Mouse (Mus musculus): ENCODE measurements around the gene Timm17a. TPM values are rescaled to one million over a fixed set of nuclear protein-coding genes. Genes with fewer than 3 reads are reported as not detected.

Gene Timm17a
- polyA plus RNA-seq, 1 experiment from 2014 or later: 213 TPM

GRCm38 (mm10) chr1:135330578-135330977, 17.0 kb upstream of the Timm17a start:
- no peak overlapping the region for H3K4me2 ChIP-seq (replicated peaks; ENCODE audit: low read depth, low read length)
- no peak for ATAC-seq (ENCODE audit: low FRiP score, low TSS enrichment)
- H3K4me1 ChIP-seq (ENCODE audit: control insufficient read depth, insufficient read depth, low read length): no peaks in the 10 kb centered on the region
- no peaks in the 10 kb centered on the region for H3K9me3 ChIP-seq (ENCODE audit: control insufficient read depth, low read length)
- 77% methylated on average over 6 of the region's 6 CpGs for WGBS
- no peak overlapping the region for H3K4me3 ChIP-seq (ENCODE audit: low read length)
- no peak overlapping the region for H3K27ac ChIP-seq (ENCODE audit: low read depth, low read length)
- no peak overlapping the region for H3K9ac ChIP-seq (ENCODE audit: low read depth, low read length)
- no peaks in the 10 kb centered on the region for H3K27me3 ChIP-seq (ENCODE audit: control insufficient read depth, insufficient read depth, low read length)
- no peaks in the 10 kb centered on the region for H3K36me3 ChIP-seq (ENCODE audit: control insufficient read depth, insufficient read depth, low read length)

- 50% methylated on average over 5 of the region's 5 CpGs for WGBS
Measured at GRCm38 (mm10) chr1:135328368-135328767, 14.8 kb upstream of the Timm17a start.

GRCm38 (mm10) chr1:135325934-135326333, 12.4 kb upstream of the Timm17a start:
- WGBS: 84% methylated on average over 2 of the region's 2 CpGs
- Histone ChIP-seq H3K36me3 (ENCODE audit: control insufficient read depth, insufficient read depth, low read length) (no peaks in the 10 kb centered on the region), H3K4me3 (ENCODE audit: low read length) (no peak overlapping the region)

More at GRCm38 (mm10) chr1:135328368-135328767, 14.8 kb upstream of the Timm17a start:
- no peak overlapping the region for H3K4me2 ChIP-seq (replicated peaks; ENCODE audit: low read depth, low read length)
- ATAC-seq (ENCODE audit: low FRiP score, low TSS enrichment): no peak
- H3K36me3 ChIP-seq (ENCODE audit: control insufficient read depth, insufficient read depth, low read length): no peaks in the 10 kb centered on the region
- no peaks in the 10 kb centered on the region for H3K9me3 ChIP-seq (ENCODE audit: control insufficient read depth, low read length)
- no peaks in the 10 kb centered on the region for H3K27me3 ChIP-seq (ENCODE audit: control insufficient read depth, insufficient read depth, low read length)
- no peak overlapping the region for H3K27ac ChIP-seq (ENCODE audit: low read depth, low read length)
- peaks cover 8% of the 10 kb centered on the region for H3K4me1 ChIP-seq (ENCODE audit: control insufficient read depth, insufficient read depth, low read length)
- no peak overlapping the region for H3K4me3 ChIP-seq (ENCODE audit: low read length)
- no peak overlapping the region for H3K9ac ChIP-seq (ENCODE audit: low read depth, low read length)

GRCm38 (mm10) chr1:135324571-135324970, 11.0 kb upstream of the Timm17a start, which contains the start of gene Lmod1:
TSS of gene Lmod1 (plus strand) at chr1:135324807.
- peak within 1 kb of the TSS; percentile 41 for H3K4me2 ChIP-seq (replicated peaks; ENCODE audit: low read depth, low read length)
- H3K9ac ChIP-seq (ENCODE audit: low read depth, low read length): 0 out of 2 replicates have a peak within 1 kb of the TSS, but pooled peaks have one; percentile 18
- peak; percentile 92 for ATAC-seq (ENCODE audit: low FRiP score, low TSS enrichment)
- H3K36me3 ChIP-seq (ENCODE audit: control insufficient read depth, insufficient read depth, low read length): no peaks in the 10 kb centered on the region
- H3K9me3 ChIP-seq (ENCODE audit: control insufficient read depth, low read length): no peaks in the 10 kb centered on the region
- H3K4me1 ChIP-seq (ENCODE audit: control insufficient read depth, insufficient read depth, low read length): peaks cover 8% of the 10 kb centered on the region
- H3K27me3 ChIP-seq (ENCODE audit: control insufficient read depth, insufficient read depth, low read length): no peaks in the 10 kb centered on the region
- H3K27ac ChIP-seq (ENCODE audit: low read depth, low read length): no peak within 1 kb of the TSS
- H3K4me3 ChIP-seq (ENCODE audit: low read length): peak within 1 kb of the TSS; percentile 12
- whole genome bisulfite sequencing: 5% methylated on average over 8 of the region's 8 CpGs

More at GRCm38 (mm10) chr1:135325934-135326333, 12.4 kb upstream of the Timm17a start:
- no peak overlapping the region for H3K4me2 ChIP-seq (replicated peaks; ENCODE audit: low read depth, low read length)
- peaks cover 8% of the 10 kb centered on the region for H3K4me1 ChIP-seq (ENCODE audit: control insufficient read depth, insufficient read depth, low read length)
- no peaks in the 10 kb centered on the region for H3K27me3 ChIP-seq (ENCODE audit: control insufficient read depth, insufficient read depth, low read length)
- H3K9me3 ChIP-seq (ENCODE audit: control insufficient read depth, low read length): no peaks in the 10 kb centered on the region
- H3K27ac ChIP-seq (ENCODE audit: low read depth, low read length): no peak overlapping the region
- no peak overlapping the region for H3K9ac ChIP-seq (ENCODE audit: low read depth, low read length)
- ATAC-seq (ENCODE audit: low FRiP score, low TSS enrichment): no peak

- Histone ChIP-seq H3K4me1 (ENCODE audit: control insufficient read depth, insufficient read depth, low read length) (peaks cover 8% of the 10 kb centered on the region), H3K27ac (ENCODE audit: low read depth, low read length) (no peak overlapping the region), H3K4me2 (replicated peaks; ENCODE audit: low read depth, low read length) (no peak overlapping the region), H3K9me3 (ENCODE audit: control insufficient read depth, low read length) (no peaks in the 10 kb centered on the region), H3K27me3 (ENCODE audit: control insufficient read depth, insufficient read depth, low read length) (no peaks in the 10 kb centered on the region), H3K4me3 (ENCODE audit: low read length) (no peak overlapping the region), H3K9ac (ENCODE audit: low read depth, low read length) (no peak overlapping the region), H3K36me3 (ENCODE audit: control insufficient read depth, insufficient read depth, low read length) (no peaks in the 10 kb centered on the region)
- WGBS: 68% methylated on average over 7 of the region's 7 CpGs
- no peak for ATAC-seq (ENCODE audit: low FRiP score, low TSS enrichment)
Measured at GRCm38 (mm10) chr1:135323367-135323901, 9.9 kb upstream of the Timm17a start.

GRCm38 (mm10) chr1:135312201-135312600, 1.4 kb downstream of the Timm17a start:
- H3K4me3 ChIP-seq (ENCODE audit: low read length): peak overlapping the region; percentile 85
- no peak overlapping the region for H3K27ac ChIP-seq (ENCODE audit: low read depth, low read length)
- H3K4me1 ChIP-seq (ENCODE audit: control insufficient read depth, insufficient read depth, low read length): peaks cover 8% of the 10 kb centered on the region; the same call in 1 of the 2 replicates
- peak overlapping the region; percentile 93; the same call in 1 of the 2 replicates for H3K9ac ChIP-seq (ENCODE audit: low read depth, low read length)
- 85% methylated on average over 4 of the region's 4 CpGs for WGBS
- no peaks in the 10 kb centered on the region for H3K27me3 ChIP-seq (ENCODE audit: control insufficient read depth, insufficient read depth, low read length)
- no peaks in the 10 kb centered on the region for H3K9me3 ChIP-seq (ENCODE audit: control insufficient read depth, low read length)
- peak overlapping the region; percentile 45 for H3K4me2 ChIP-seq (replicated peaks; ENCODE audit: low read depth, low read length)
- ATAC-seq (ENCODE audit: low FRiP score, low TSS enrichment): no peak
- H3K36me3 ChIP-seq (ENCODE audit: control insufficient read depth, insufficient read depth, low read length): peaks cover 25% of the 10 kb centered on the region

GRCm38 (mm10) chr1:135311356-135311755, 2.2 kb downstream of the Timm17a start:
- WGBS: 81% methylated on average over 6 of the region's 6 CpGs
- Histone ChIP-seq H3K4me3 (ENCODE audit: low read length) (no peak overlapping the region), H3K36me3 (ENCODE audit: control insufficient read depth, insufficient read depth, low read length) (peaks cover 32% of the 10 kb centered on the region), H3K9ac (ENCODE audit: low read depth, low read length) (no peak overlapping the region), H3K27me3 (ENCODE audit: control insufficient read depth, insufficient read depth, low read length) (no peaks in the 10 kb centered on the region), H3K27ac (ENCODE audit: low read depth, low read length) (no peak overlapping the region), H3K4me2 (replicated peaks; ENCODE audit: low read depth, low read length) (no peak overlapping the region; the same call in 1 of the 2 replicates), H3K9me3 (ENCODE audit: control insufficient read depth, low read length) (no peaks in the 10 kb centered on the region), H3K4me1 (ENCODE audit: control insufficient read depth, insufficient read depth, low read length) (peaks cover 8% of the 10 kb centered on the region; the same call in 1 of the 2 replicates)
- ATAC-seq (ENCODE audit: low FRiP score, low TSS enrichment): no peak

- Histone ChIP-seq H3K4me1 (ENCODE audit: control insufficient read depth, insufficient read depth, low read length) (no peaks in the 10 kb centered on the region), H3K4me3 (ENCODE audit: low read length) (no peak overlapping the region), H3K36me3 (ENCODE audit: control insufficient read depth, insufficient read depth, low read length) (peaks cover 12% of the 10 kb centered on the region; the same call in 1 of the 2 replicates), H3K4me2 (replicated peaks; ENCODE audit: low read depth, low read length) (no peak overlapping the region), H3K27ac (ENCODE audit: low read depth, low read length) (no peak overlapping the region), H3K27me3 (ENCODE audit: control insufficient read depth, insufficient read depth, low read length) (no peaks in the 10 kb centered on the region), H3K9me3 (ENCODE audit: control insufficient read depth, low read length) (no peaks in the 10 kb centered on the region), H3K9ac (ENCODE audit: low read depth, low read length) (no peak overlapping the region)
- 78% methylated on average over 5 of the region's 5 CpGs for WGBS
- no peak for ATAC-seq (ENCODE audit: low FRiP score, low TSS enrichment)
Measured at GRCm38 (mm10) chr1:135290908-135291307, 22.7 kb downstream of the Timm17a start.

- H3K4me2 ChIP-seq (replicated peaks; ENCODE audit: low read depth, low read length): no peak overlapping the region
- no peaks in the 10 kb centered on the region for H3K4me1 ChIP-seq (ENCODE audit: control insufficient read depth, insufficient read depth, low read length)
- no peak overlapping the region for H3K27ac ChIP-seq (ENCODE audit: low read depth, low read length)
- H3K4me3 ChIP-seq (ENCODE audit: low read length): no peak overlapping the region
- H3K9ac ChIP-seq (ENCODE audit: low read depth, low read length): no peak overlapping the region
- no peaks in the 10 kb centered on the region for H3K36me3 ChIP-seq (ENCODE audit: control insufficient read depth, insufficient read depth, low read length)
- 65% methylated on average over 2 of the region's 2 CpGs for WGBS
- H3K27me3 ChIP-seq (ENCODE audit: control insufficient read depth, insufficient read depth, low read length): no peaks in the 10 kb centered on the region
- ATAC-seq (ENCODE audit: low FRiP score, low TSS enrichment): no peak
- H3K9me3 ChIP-seq (ENCODE audit: control insufficient read depth, low read length): no peaks in the 10 kb centered on the region
Measured at GRCm38 (mm10) chr1:135286311-135286710, 27.3 kb downstream of the Timm17a start.
